Comparison of ENCODE assay signal across 8 mouse cellular contexts in genomic region chr5:142440451-142441147, GRCm38 (mm10). TPM values are rescaled to one million over a fixed set of nuclear protein-coding genes. Genes with fewer than 3 reads are reported as not detected.
DNase-seq lines count a peak whose midpoint lies in the region; ATAC-seq and TF ChIP-seq lines count a peak whose summit lies in the region.

No protein-coding gene starts in this region.

- WGBS in forebrain, embryonic 10.5 days = under 1% methylated on average over 19 of the region's 19 CpGs
- WGBS in heart, postnatal 0 days = under 1% methylated on average over 19 of the region's 19 CpGs
- WGBS in lung, embryonic 16.5 days = under 1% methylated on average over 19 of the region's 19 CpGs

- peak overlapping the region; percentile 52 for H3K4me3 ChIP-seq in forebrain, embryonic 10.5 days
- peak overlapping the region; percentile 43 for H3K4me3 ChIP-seq in heart, postnatal 0 days (ENCODE audit: low read depth, low read length)
- peak overlapping the region; percentile 35 for H3K4me3 ChIP-seq in lung, embryonic 16.5 days (ENCODE audit: low read length)

- H3K4me2 ChIP-seq in heart, postnatal 0 days (ENCODE audit: low read depth, low read length) = peak overlapping the region; percentile 69
- peak overlapping the region; percentile 56 for H3K4me2 ChIP-seq in lung, embryonic 16.5 days (ENCODE audit: low read depth, low read length)

- H3K36me3 ChIP-seq in forebrain, embryonic 10.5 days (replicated peaks) = peaks cover 35% of the 10 kb centered on the region
- peaks cover 21% of the 10 kb centered on the region for H3K36me3 ChIP-seq in heart, postnatal 0 days (replicated peaks; ENCODE audit: control insufficient read depth, insufficient read depth, low read length)
- peaks cover 8% of the 10 kb centered on the region for H3K36me3 ChIP-seq in lung, embryonic 16.5 days (ENCODE audit: control insufficient read depth, insufficient read depth, low read length)

- peaks cover 71% of the 10 kb centered on the region for H3K4me1 ChIP-seq in forebrain, embryonic 10.5 days
- H3K4me1 ChIP-seq in heart, postnatal 0 days (ENCODE audit: control insufficient read depth, insufficient read depth) = peaks cover 34% of the 10 kb centered on the region
- peaks cover 54% of the 10 kb centered on the region for H3K4me1 ChIP-seq in lung, embryonic 16.5 days (replicated peaks; ENCODE audit: control insufficient read depth, insufficient read depth, low read length)

- H3K27me3 ChIP-seq in forebrain, embryonic 10.5 days (ENCODE audit: poor library complexity, severe bottlenecking) = peaks cover 23% of the 10 kb centered on the region
- H3K27me3 ChIP-seq in heart, postnatal 0 days (ENCODE audit: control insufficient read depth, insufficient read depth, low read length) = no peaks in the 10 kb centered on the region
- H3K27me3 ChIP-seq in lung, embryonic 16.5 days (ENCODE audit: control insufficient read depth, insufficient read depth, low read depth, low read length) = no peaks in the 10 kb centered on the region

- no peak for TF ChIP-seq CTCF in heart, postnatal 0 days (IDR thresholded peaks at IDR 0.05; ENCODE audit: low read depth)

- no peaks in the 10 kb centered on the region for H3K9me3 ChIP-seq in forebrain, embryonic 10.5 days
- no peaks in the 10 kb centered on the region for H3K9me3 ChIP-seq in heart, postnatal 0 days (replicated peaks; ENCODE audit: control insufficient read depth, low read length)
- no peaks in the 10 kb centered on the region for H3K9me3 ChIP-seq in lung, embryonic 16.5 days (ENCODE audit: control insufficient read depth, low read length)

- ATAC-seq in heart, postnatal 0 days (ENCODE audit: insufficient read depth, low read depth) = peak; percentile 96
- peak; percentile 97 for ATAC-seq in lung, embryonic 16.5 days (ENCODE audit: low read depth)
- peak; percentile 82 for ATAC-seq in neutrophil, adult 5-6 weeks (ENCODE audit: extremely low read depth, insufficient number of reproducible peaks, low FRiP score, poor library complexity, severe bottlenecking)

- TF ChIP-seq EP300 in heart, postnatal 0 days (IDR thresholded peaks at IDR 0.05; ENCODE audit: low read depth) = peak; percentile 61; the same call in 1 of the 2 replicates

- DNase-seq in ES-CJ7 (ENCODE audit: low read depth, low spot score) = peak; percentile 99
- peak; percentile 86 for DNase-seq in brain, adult 2 months (ENCODE audit: low read depth, low spot score)
- peak; percentile 88 for DNase-seq in forebrain, embryonic 10.5 days (ENCODE audit: extremely low spot score, low spot score)
- peak; percentile 96 for DNase-seq in heart, postnatal 0 days (ENCODE audit: low spot score)
- DNase-seq in kidney, postnatal 25 days = peak; percentile 96 to 99
- DNase-seq in thymus, postnatal 10 days (ENCODE audit: low spot score in 2 of 2) = peak; percentile 81 to 87

- peak overlapping the region; percentile 47 for H3K9ac ChIP-seq in heart, postnatal 0 days (replicated peaks; ENCODE audit: low read depth, low read length)
- H3K9ac ChIP-seq in lung, embryonic 16.5 days (ENCODE audit: low read length) = peak overlapping the region; percentile 55

- peak overlapping the region; percentile 86 for H3K27ac ChIP-seq in forebrain, embryonic 10.5 days
- H3K27ac ChIP-seq in heart, postnatal 0 days (ENCODE audit: low read depth) = peak overlapping the region; percentile 91
- peak overlapping the region; percentile 96 for H3K27ac ChIP-seq in lung, embryonic 16.5 days (ENCODE audit: low read length)

RNA-seq across cellular contexts. Expression of gene Ap5z1, which starts 23.1 kb away (rescaled TPM):
- 10.6 and 12.5 TPM in 2 replicates for polyA plus RNA-seq in forebrain, embryonic 10.5 days (2016; fragmentation: Nextera tagmentation; extraction: Ambion mirVana)
- 8.2 and 14.1 TPM in 2 replicates for total RNA-seq in heart, postnatal 0 days (2014; rRNA removed; ENCODE audit: low replicate concordance)
- 3.9 and 5.7 TPM in 2 replicates for polyA plus RNA-seq in heart, postnatal 0 days (2015; fragmentation: Nextera tagmentation; extraction: Ambion mirVana)
- polyA plus RNA-seq in lung, embryonic 16.5 days (2015; fragmentation: Nextera tagmentation; extraction: Ambion mirVana) = 10.0 and 10.3 TPM in 2 replicates
- 18.0 and 19.8 TPM in 2 replicates for total RNA-seq in neutrophil, adult 5-6 weeks (2017)

RNA-seq across cellular contexts. Expression of gene Foxk1, which starts 39.3 kb away (rescaled TPM):
- polyA plus RNA-seq in forebrain, embryonic 10.5 days (2016; fragmentation: Nextera tagmentation; extraction: Ambion mirVana) = 4.3 and 5.2 TPM in 2 replicates
- total RNA-seq in heart, postnatal 0 days (2014; rRNA removed; ENCODE audit: low replicate concordance) = 9.5 and 9.7 TPM in 2 replicates
- polyA plus RNA-seq in heart, postnatal 0 days (2015; fragmentation: Nextera tagmentation; extraction: Ambion mirVana) = 1.8 and 3.5 TPM in 2 replicates
- polyA plus RNA-seq in lung, embryonic 16.5 days (2015; fragmentation: Nextera tagmentation; extraction: Ambion mirVana) = 3.1 and 3.3 TPM in 2 replicates
- total RNA-seq in neutrophil, adult 5-6 weeks (2017) = 29.1 and 30.5 TPM in 2 replicates

Comparison
In these comparisons a context has a peak if more than half of its experiments do, and no peak if none do; other contexts are left out.
1. Peak in every context shown above with its lines: DNase-seq, ATAC-seq, H3K4me3 ChIP-seq and H3K27ac ChIP-seq.